Mouse (Mus musculus): ENCODE results near the gene Plbd2. TPM values are rescaled to one million over a fixed set of nuclear protein-coding genes. Genes with fewer than 3 reads are reported as not detected.
A peak's percentile ranks its signal among the peaks of the same experiment; 100 is the strongest.

Gene Plbd2
- total and polyA plus RNA-seq, 3 experiments = 32.1 to 47.1 (median 39.5) TPM

GRCm38 (mm10) chr5:120468830-120469229, 34.6 kb downstream of the Plbd2 start:
- TF ChIP-seq POLR2A (IDR thresholded peaks at IDR 0.05; ENCODE audit: insufficient read depth, low read depth, low read length) (no peak), EP300 (IDR thresholded peaks at IDR 0.05; ENCODE audit: insufficient read depth, low read depth, low read length) (no peak), CTCF (IDR thresholded peaks at IDR 0.05) (no peak)
- Histone ChIP-seq H3K4me3 (no peak overlapping the region), H3K9ac (ENCODE audit: low read depth, low read length) (no peak overlapping the region), H3K79me2 (replicated peaks; ENCODE audit: control insufficient read depth, insufficient read depth, low read length) (no peaks in the 10 kb centered on the region), H3K27ac (no peak overlapping the region), H3K27me3 (ENCODE audit: control insufficient read depth, insufficient read depth, low read length) (no peaks in the 10 kb centered on the region), H3K36me3 (ENCODE audit: control insufficient read depth, insufficient read depth, low read length) (no peaks in the 10 kb centered on the region), H3K4me1 (ENCODE audit: control insufficient read depth, insufficient read depth, low read length) (no peaks in the 10 kb centered on the region)
- WGBS = 77% methylated on average over 6 of the region's 6 CpGs
- intact Hi-C loops (cut with DNase I) = no loop called here
- DNase-seq = no peak

- H3K9ac ChIP-seq (ENCODE audit: low read depth, low read length) = no peak overlapping the region
- 82% methylated on average over 5 of the region's 5 CpGs for WGBS
- intact Hi-C loops (cut with DNase I) = no loop called here
Observed at GRCm38 (mm10) chr5:120468336-120468735, 35.1 kb downstream of the Plbd2 start.

GRCm38 (mm10) chr5:120467026-120467425, 36.4 kb downstream of the Plbd2 start:
- peak in 1 of 2 experiments; percentile 39 for DNase-seq
- TF ChIP-seq EP300 (IDR thresholded peaks at IDR 0.05; ENCODE audit: insufficient read depth, low read depth, low read length) (no peak), CTCF (IDR thresholded peaks at IDR 0.05) (peak; percentile 32), POLR2A (IDR thresholded peaks at IDR 0.05; ENCODE audit: insufficient read depth, low read depth, low read length) (peak; percentile 39; the same call in 1 of the 2 replicates)
- H3K4me3 ChIP-seq = peak overlapping the region; percentile 29
- H3K36me3 ChIP-seq (ENCODE audit: control insufficient read depth, insufficient read depth, low read length) = no peaks in the 10 kb centered on the region
- no peaks in the 10 kb centered on the region for H3K27me3 ChIP-seq (ENCODE audit: control insufficient read depth, insufficient read depth, low read length)
- H3K4me1 ChIP-seq (ENCODE audit: control insufficient read depth, insufficient read depth, low read length) = no peaks in the 10 kb centered on the region
- H3K79me2 ChIP-seq (replicated peaks; ENCODE audit: control insufficient read depth, insufficient read depth, low read length) = no peaks in the 10 kb centered on the region
- H3K9ac ChIP-seq (ENCODE audit: low read depth, low read length) = peak overlapping the region; percentile 10
- intact Hi-C loops (cut with DNase I) = no loop called here
- H3K27ac ChIP-seq = peak overlapping the region; percentile 65
- WGBS = 12% methylated on average over 4 of the region's 4 CpGs

More at GRCm38 (mm10) chr5:120468336-120468735, 35.1 kb downstream of the Plbd2 start:
- no peaks in the 10 kb centered on the region for H3K36me3 ChIP-seq (ENCODE audit: control insufficient read depth, insufficient read depth, low read length)
- H3K27me3 ChIP-seq (ENCODE audit: control insufficient read depth, insufficient read depth, low read length) = no peaks in the 10 kb centered on the region
- H3K4me1 ChIP-seq (ENCODE audit: control insufficient read depth, insufficient read depth, low read length) = no peaks in the 10 kb centered on the region
- no peak for DNase-seq
- no peak overlapping the region for H3K4me3 ChIP-seq
- H3K27ac ChIP-seq = no peak overlapping the region
- no peaks in the 10 kb centered on the region for H3K79me2 ChIP-seq (replicated peaks; ENCODE audit: control insufficient read depth, insufficient read depth, low read length)
- no peak for TF ChIP-seq CTCF (IDR thresholded peaks at IDR 0.05)
- TF ChIP-seq POLR2A (IDR thresholded peaks at IDR 0.05; ENCODE audit: insufficient read depth, low read depth, low read length) = no peak
- TF ChIP-seq EP300 (IDR thresholded peaks at IDR 0.05; ENCODE audit: insufficient read depth, low read depth, low read length) = no peak

GRCm38 (mm10) chr5:120465860-120466259, 37.6 kb downstream of the Plbd2 start:
- Histone ChIP-seq H3K4me3 (no peak overlapping the region), H3K27ac (peak overlapping the region; percentile 65), H3K27me3 (ENCODE audit: control insufficient read depth, insufficient read depth, low read length) (no peaks in the 10 kb centered on the region), H3K9ac (ENCODE audit: low read depth, low read length) (no peak overlapping the region), H3K36me3 (ENCODE audit: control insufficient read depth, insufficient read depth, low read length) (no peaks in the 10 kb centered on the region), H3K79me2 (replicated peaks; ENCODE audit: control insufficient read depth, insufficient read depth, low read length) (no peaks in the 10 kb centered on the region), H3K4me1 (ENCODE audit: control insufficient read depth, insufficient read depth, low read length) (no peaks in the 10 kb centered on the region)
- intact Hi-C loops (cut with DNase I) = no loop called here
- DNase-seq = peak; percentile 46 to 79
- peak; percentile 50 for TF ChIP-seq CTCF (IDR thresholded peaks at IDR 0.05)
- no peak for TF ChIP-seq POLR2A (IDR thresholded peaks at IDR 0.05; ENCODE audit: insufficient read depth, low read depth, low read length)
- TF ChIP-seq EP300 (IDR thresholded peaks at IDR 0.05; ENCODE audit: insufficient read depth, low read depth, low read length) = no peak
- WGBS = 23% methylated on average over 6 of the region's 6 CpGs

GRCm38 (mm10) chr5:120465062-120465461, 38.4 kb downstream of the Plbd2 start:
- TF ChIP-seq EP300 (IDR thresholded peaks at IDR 0.05; ENCODE audit: insufficient read depth, low read depth, low read length) (no peak), CTCF (IDR thresholded peaks at IDR 0.05) (peak; percentile 77)
- Histone ChIP-seq H3K4me1 (ENCODE audit: control insufficient read depth, insufficient read depth, low read length) (no peaks in the 10 kb centered on the region), H3K27ac (no peak overlapping the region), H3K79me2 (replicated peaks; ENCODE audit: control insufficient read depth, insufficient read depth, low read length) (no peaks in the 10 kb centered on the region), H3K36me3 (ENCODE audit: control insufficient read depth, insufficient read depth, low read length) (no peaks in the 10 kb centered on the region), H3K27me3 (ENCODE audit: control insufficient read depth, insufficient read depth, low read length) (no peaks in the 10 kb centered on the region), H3K4me3 (no peak overlapping the region), H3K9ac (ENCODE audit: low read depth, low read length) (no peak overlapping the region)
- peak in 1 of 2 experiments; percentile 43 for DNase-seq
- 34% methylated on average over 5 of the region's 5 CpGs for WGBS
- intact Hi-C loops (cut with DNase I) = no loop called here

- H3K9ac ChIP-seq (ENCODE audit: low read depth, low read length) = no peak overlapping the region
- peak; percentile 46 for TF ChIP-seq CTCF (IDR thresholded peaks at IDR 0.05)
- no peak for TF ChIP-seq POLR2A (IDR thresholded peaks at IDR 0.05; ENCODE audit: insufficient read depth, low read depth, low read length)
- WGBS = 78% methylated on average over 4 of the region's 4 CpGs
- no peaks in the 10 kb centered on the region for H3K79me2 ChIP-seq (replicated peaks; ENCODE audit: control insufficient read depth, insufficient read depth, low read length)
- no peaks in the 10 kb centered on the region for H3K4me1 ChIP-seq (ENCODE audit: control insufficient read depth, insufficient read depth, low read length)
- no peaks in the 10 kb centered on the region for H3K27me3 ChIP-seq (ENCODE audit: control insufficient read depth, insufficient read depth, low read length)
- intact Hi-C loops (cut with DNase I) = no loop called here
- no peak for DNase-seq
- H3K36me3 ChIP-seq (ENCODE audit: control insufficient read depth, insufficient read depth, low read length) = no peaks in the 10 kb centered on the region
- H3K4me3 ChIP-seq = no peak overlapping the region
- H3K27ac ChIP-seq = no peak overlapping the region
Observed at GRCm38 (mm10) chr5:120464321-120464720, 39.1 kb downstream of the Plbd2 start.
